Mouse (Mus musculus) layer of hippocampus, adult 9-11 months (tissue): ENCODE data around the gene Gnai2.

Experiments used
- DNase-seq: peaks from one replicate; pipeline ENCODE4 v3.0.0; 2022

Gnai2 gene

GRCm38 (mm10) chr9:107629411-107629730 lies 5.8 kb downstream of the Gnai2 start:
- DNase-seq = no peak

- peak; percentile 69 for DNase-seq
Measured at GRCm38 (mm10) chr9:107628721-107629410, 6.3 kb downstream of the Gnai2 start.

GRCm38 (mm10) chr9:107627387-107628255 lies 7.5 kb downstream of the Gnai2 start:
- DNase-seq = no peak

GRCm38 (mm10) chr9:107626844-107627277 lies 8.3 kb downstream of the Gnai2 start:
- DNase-seq = peak; percentile 82

GRCm38 (mm10) chr9:107626158-107626843 lies 8.9 kb downstream of the Gnai2 start:
- no peak for DNase-seq

GRCm38 (mm10) chr9:107625351-107626128 lies 9.6 kb downstream of the Gnai2 start:
- no peak for DNase-seq

GRCm38 (mm10) chr9:107624951-107625350 lies 10.2 kb downstream of the Gnai2 start:
- DNase-seq = no peak

GRCm38 (mm10) chr9:107624539-107624938 lies 10.6 kb downstream of the Gnai2 start:
- DNase-seq = no peak

GRCm38 (mm10) chr9:107620954-107621353 lies 14.2 kb downstream of the Gnai2 start:
- DNase-seq = no peak

GRCm38 (mm10) chr9:107619546-107619879 lies 15.7 kb downstream of the Gnai2 start:
- DNase-seq = no peak

- DNase-seq = no peak
Measured at GRCm38 (mm10) chr9:107618778-107619545, 16.2 kb downstream of the Gnai2 start.

GRCm38 (mm10) chr9:107618098-107618497 lies 17.1 kb downstream of the Gnai2 start:
- DNase-seq = no peak

GRCm38 (mm10) chr9:107617461-107617860 lies 17.7 kb downstream of the Gnai2 start:
- no peak for DNase-seq

- no peak for DNase-seq
Measured at GRCm38 (mm10) chr9:107615035-107615434, 20.1 kb downstream of the Gnai2 start.

GRCm38 (mm10) chr9:107612945-107613569 lies 22.1 kb downstream of the Gnai2 start:
- DNase-seq = no peak

- DNase-seq = peak; percentile 98
Measured at GRCm38 (mm10) chr9:107612191-107612944, 22.8 kb downstream of the Gnai2 start.

- DNase-seq = peak; percentile 45
Measured at GRCm38 (mm10) chr9:107611456-107612190, 23.5 kb downstream of the Gnai2 start.

- no peak for DNase-seq
Measured at GRCm38 (mm10) chr9:107609433-107609830, 25.7 kb downstream of the Gnai2 start.

- DNase-seq = no peak
Measured at GRCm38 (mm10) chr9:107608741-107609432, 26.3 kb downstream of the Gnai2 start, which contains the start of gene Sema3b. Gene Sema3b, minus strand, starts transcription at chr9:107609229.
